Mouse (Mus musculus) adrenal gland, postnatal 0 days (tissue): ENCODE results near the gene Dusp8. TPM values are rescaled to one million over a fixed set of nuclear protein-coding genes. Genes with fewer than 3 reads are reported as not detected.

Source experiments
- polyA plus RNA-seq: library from polyadenylated mRNA; unstranded; fragments of >200 nt; fragmentation: Nextera tagmentation; extraction: Ambion mirVana; gene quantifications from 2 replicates; pipeline ENCODE4 v1.2.1, GENCODE M21; 2015

The Dusp8 gene
- 10.1 and 15.8 TPM in 2 replicates for polyA plus RNA-seq

DNA sequence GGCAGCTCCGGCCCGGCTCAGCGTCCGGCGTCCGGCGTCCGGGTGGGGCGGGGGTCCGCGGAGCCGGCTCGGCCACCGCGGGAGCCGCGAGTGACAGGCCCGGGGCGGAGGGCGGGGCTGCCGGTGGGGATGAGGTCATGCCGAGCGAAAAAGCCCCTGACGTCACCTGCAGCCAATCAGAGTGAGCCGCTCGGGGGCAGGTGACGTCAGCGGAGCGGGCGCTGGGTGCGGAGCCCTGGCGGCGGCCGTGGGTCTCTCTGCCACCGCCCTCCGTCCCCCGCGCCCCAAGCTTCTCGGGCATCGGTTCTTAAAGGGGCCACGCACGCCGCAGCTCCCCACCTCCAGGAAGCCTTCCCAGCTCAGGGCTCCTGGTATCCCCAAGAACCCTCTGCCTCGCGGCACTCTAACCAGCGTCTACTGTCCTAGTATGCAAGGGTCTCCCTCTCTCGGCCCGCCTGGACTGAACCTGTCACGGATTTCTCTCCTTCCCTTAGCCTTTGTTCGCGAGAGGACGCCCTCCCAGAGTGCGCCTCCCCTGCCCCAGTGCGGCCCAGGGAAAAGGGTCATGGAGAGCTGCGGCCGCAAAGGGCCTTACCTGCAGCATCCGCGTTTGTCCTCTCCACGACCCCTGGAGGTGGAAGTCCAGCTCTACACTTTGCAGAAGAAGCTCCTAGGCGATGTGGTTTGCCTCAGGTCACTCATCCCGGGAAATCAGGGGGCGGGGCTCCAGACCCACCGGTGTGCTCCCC, at the start of gene Dusp8:
Gene Dusp8 (minus strand): TSS at position 661 of the 749 bp plus-strand sequence.

DNA sequence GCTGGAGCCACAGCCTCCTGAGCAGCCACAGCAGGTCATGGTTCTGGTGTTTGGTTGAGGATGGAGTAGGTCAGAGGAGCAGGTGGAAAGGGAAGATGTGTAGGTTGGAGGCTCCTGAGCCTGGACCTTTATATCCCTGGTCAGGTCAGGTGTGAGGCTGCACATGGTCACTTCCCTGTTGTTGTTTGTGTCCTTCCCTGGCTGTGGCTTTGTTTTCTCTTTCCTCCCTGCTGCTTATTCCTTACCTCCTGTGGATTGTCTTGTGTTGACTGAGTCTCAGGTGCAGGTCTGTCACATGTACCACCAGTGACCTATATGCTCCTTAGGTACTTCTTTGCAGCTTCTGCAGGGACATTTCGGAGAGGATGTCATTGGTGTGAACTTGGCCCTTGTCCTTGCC, 48.9 kb upstream of the Dusp8 start, which contains the start of gene Gm45337:
Gene Gm45337 (minus strand): TSS at position 101 of the 400 bp plus-strand sequence.

DNA sequence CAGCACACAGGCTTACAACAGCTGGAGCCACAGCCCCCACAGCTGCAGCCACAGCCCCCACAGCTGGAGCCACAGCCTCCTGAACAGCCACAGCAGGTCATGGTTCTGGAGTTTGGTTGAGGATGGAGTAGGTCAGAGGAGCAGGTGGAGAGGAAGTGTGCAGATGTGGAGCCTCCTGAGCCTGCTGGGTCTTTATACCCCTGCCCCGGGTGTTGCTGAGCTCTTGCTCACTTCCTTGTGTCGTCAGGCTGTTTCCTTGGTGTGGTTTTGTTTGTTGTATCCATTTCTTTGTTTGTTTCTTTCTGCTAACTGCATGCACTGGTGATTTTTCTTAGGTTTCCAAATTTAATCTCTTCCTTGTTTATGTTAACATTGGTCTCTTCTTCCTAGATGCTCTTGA, 40.3 kb upstream of the Dusp8 start, which contains the start of gene Gm39115:
Gene Gm39115 (minus strand): TSS at position 101 of the 400 bp plus-strand sequence.

DNA sequence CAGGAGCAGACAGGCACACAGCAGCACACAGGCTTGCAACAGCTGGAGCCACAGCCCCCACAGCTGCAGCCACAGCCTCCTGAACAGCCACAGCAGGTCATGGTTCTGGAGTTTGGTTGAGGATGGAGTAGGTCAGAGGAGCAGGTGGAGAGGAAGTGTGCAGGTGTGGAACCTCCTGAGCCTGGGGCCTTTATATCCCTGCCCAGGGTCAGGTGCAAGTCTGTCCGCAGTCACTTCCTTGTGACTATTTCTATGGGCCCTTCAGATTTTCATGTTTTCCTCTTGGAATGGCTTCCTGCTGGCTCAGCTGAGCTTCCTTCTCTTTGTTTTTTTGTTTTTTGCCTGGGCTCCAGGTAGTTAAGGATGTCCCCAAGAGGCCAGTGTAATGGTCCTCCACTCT, 25.0 kb upstream of the Dusp8 start, which contains the start of gene Gm45618:
Gene Gm45618 (minus strand): TSS at position 101 of the 400 bp plus-strand sequence.

DNA sequence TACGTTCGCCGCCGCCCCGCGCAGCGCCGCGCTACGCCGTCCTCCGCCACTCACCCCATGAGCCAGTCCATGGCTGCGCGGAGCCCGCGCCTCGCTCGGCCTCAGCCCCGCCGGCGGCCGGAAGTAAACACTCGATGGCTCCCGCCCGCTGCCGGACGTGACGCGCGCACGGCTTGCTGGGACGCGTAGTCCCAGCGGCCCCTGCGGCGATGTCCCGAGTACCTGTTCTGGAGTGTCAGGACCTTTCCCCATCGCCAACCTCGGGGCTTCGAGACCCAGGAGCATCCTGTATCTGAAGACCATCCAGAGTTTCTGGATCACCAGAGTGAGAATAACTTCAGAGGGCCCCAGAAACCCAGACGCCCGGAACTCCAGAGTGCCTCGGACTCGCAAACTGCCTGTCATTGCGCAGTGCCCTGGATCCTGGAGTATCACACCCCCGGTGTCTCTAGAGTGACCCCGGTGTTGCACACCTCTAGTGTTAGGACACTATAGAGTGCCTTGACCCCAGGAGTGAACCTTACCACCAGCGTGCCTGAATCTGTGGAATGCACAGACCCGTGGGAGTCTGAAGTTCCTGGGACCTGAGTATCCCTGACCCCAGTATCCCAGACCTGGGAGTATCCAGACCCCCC, 34.6 kb downstream of the Dusp8 start, which contains the start of gene Mob2:
Gene Mob2 (minus strand): TSS at position 135 of the 635 bp plus-strand sequence.

Other genes starting within 250 kb of the Dusp8 start
- 31.8 and 37.8 TPM in 2 replicates for gene Tollip, start 177.3 kb downstream of the Dusp8 start, polyA plus RNA-seq
- gene Brsk2, start 146.1 kb downstream of the Dusp8 start, polyA plus RNA-seq, result 0.88 and 2.3 TPM in 2 replicates
- gene Mob2, start 34.8 kb downstream of the Dusp8 start, polyA plus RNA-seq, result 70.3 and 97.4 TPM in 2 replicates
- gene Gm45618, start 24.9 kb upstream of the Dusp8 start, polyA plus RNA-seq, result not detected in 2 replicates
- not detected in 2 replicates for gene Gm39115, start 40.2 kb upstream of the Dusp8 start, polyA plus RNA-seq
- gene Gm45337, start 48.8 kb upstream of the Dusp8 start, polyA plus RNA-seq, result not detected in 2 replicates
- gene Gm29735, start 61.3 kb upstream of the Dusp8 start, polyA plus RNA-seq, result not detected in 2 replicates
- gene Gm4553, start 69.9 kb upstream of the Dusp8 start, polyA plus RNA-seq, result not detected in 2 replicates
- gene Krtap5-2, start 80.2 kb upstream of the Dusp8 start, polyA plus RNA-seq, result not detected in 2 replicates
- not detected in 2 replicates for gene Gm10153, start 94.5 kb upstream of the Dusp8 start, polyA plus RNA-seq
- not detected in 2 replicates for gene Krtap5-3, start 105.5 kb upstream of the Dusp8 start, polyA plus RNA-seq
- gene Gm7579, start 116.0 kb upstream of the Dusp8 start, polyA plus RNA-seq, result not detected in 2 replicates
- gene Krtap5-5, start 134.1 kb upstream of the Dusp8 start, polyA plus RNA-seq, result not detected in 2 replicates
- not detected in 2 replicates for gene Gm40460, start 145.2 kb upstream of the Dusp8 start, polyA plus RNA-seq
- gene Gm2431, start 162.5 kb upstream of the Dusp8 start, polyA plus RNA-seq, result not detected in 2 replicates
- gene Gm4559, start 178.5 kb upstream of the Dusp8 start, polyA plus RNA-seq, result not detected in 2 replicates
- gene Krtap5-1, start 201.3 kb upstream of the Dusp8 start, polyA plus RNA-seq, result not detected in 2 replicates
- gene Krtap5-4, start 207.7 kb upstream of the Dusp8 start, polyA plus RNA-seq, result not detected in 2 replicates